ENCODE assay signal across 10 mouse cellular contexts in genomic region chr12:112510365-112510732, GRCm38 (mm10). TPM values are rescaled to one million over a fixed set of nuclear protein-coding genes. Genes with fewer than 3 reads are reported as not detected.
DNase-seq lines count a peak whose midpoint lies in the region; ATAC-seq lines count a peak whose summit lies in the region.
"Had no signal": no experiment of that assay in that cellular context is flagged by ENCODE, and none has a peak within 500 bp of the region (broad histone marks: within the 10 kb centered on the region; RNA-seq: fewer than 3 reads in every experiment).

No protein-coding gene starts in this region.

- H3K36me3 ChIP-seq in heart, embryonic 15.5 days, result no peaks in the 10 kb centered on the region
- H3K36me3 ChIP-seq in hindbrain, embryonic 10.5 days, result no peaks in the 10 kb centered on the region
- no peaks in the 10 kb centered on the region for H3K36me3 ChIP-seq in midbrain, embryonic 13.5 days

- intact Hi-C loops in left cerebral cortex, postnatal 36 days (cut with DNase I), result no loop called here

- no peak for DNase-seq in heart, adult 11 months
- DNase-seq in adipocyte (ENCODE audit: low spot score), result peak; percentile 51
- DNase-seq in hindbrain, embryonic 10.5 days (ENCODE audit: low spot score), result no peak
- DNase-seq in layer of hippocampus, postnatal 10 days (ENCODE audit: low spot score in 2 of 2), result no peak
- DNase-seq in left cerebral cortex, postnatal 36 days (ENCODE audit: low spot score in 2 of 2), result no peak
- DNase-seq: kidney, adult 9 months had no signal

- H3K4me2 ChIP-seq in heart, embryonic 15.5 days, result peak overlapping the region; percentile 73; the same call in 1 of the 2 replicates
- peak overlapping the region; percentile 61 for H3K4me2 ChIP-seq in midbrain, embryonic 13.5 days (replicated peaks)

- no peak overlapping the region for H3K27ac ChIP-seq in heart, embryonic 15.5 days
- peak overlapping the region; percentile 78 for H3K27ac ChIP-seq in hindbrain, embryonic 10.5 days
- peak overlapping the region; percentile 82 for H3K27ac ChIP-seq in midbrain, embryonic 13.5 days

- H3K27me3 ChIP-seq in heart, embryonic 15.5 days, result peaks cover 71% of the 10 kb centered on the region
- H3K27me3 ChIP-seq in hindbrain, embryonic 10.5 days (ENCODE audit: insufficient read depth, poor library complexity, severe bottlenecking), result peaks cover 60% of the 10 kb centered on the region
- H3K27me3 ChIP-seq in midbrain, embryonic 13.5 days, result peaks cover 44% of the 10 kb centered on the region

- ATAC-seq in heart, embryonic 15.5 days (replicated peaks; ENCODE audit: insufficient number of reproducible peaks, insufficient read depth, low FRiP score, low read depth), result no peak
- peak; percentile 22; the same call in 1 of the 2 replicates for ATAC-seq in midbrain, embryonic 13.5 days
- no peak for ATAC-seq in megakaryocyte-erythroid progenitor cell, adult 5-6 weeks (replicated peaks; ENCODE audit: low FRiP score, low TSS enrichment, poor library complexity, severe bottlenecking)

- 10% methylated on average over 7 of the region's 7 CpGs for WGBS in heart, embryonic 15.5 days
- WGBS in hindbrain, embryonic 10.5 days, result 20% methylated on average over 7 of the region's 7 CpGs
- WGBS in midbrain, embryonic 13.5 days, result 28% methylated on average over 7 of the region's 7 CpGs

- peaks cover 9% of the 10 kb centered on the region for H3K4me1 ChIP-seq in heart, embryonic 15.5 days (replicated peaks)
- peaks cover 43% of the 10 kb centered on the region for H3K4me1 ChIP-seq in hindbrain, embryonic 10.5 days (replicated peaks)
- H3K4me1 ChIP-seq in midbrain, embryonic 13.5 days (replicated peaks), result peaks cover 62% of the 10 kb centered on the region

- H3K9ac ChIP-seq in heart, embryonic 15.5 days, result no peak overlapping the region
- peak overlapping the region; percentile 65 for H3K9ac ChIP-seq in midbrain, embryonic 13.5 days (replicated peaks)

- H3K4me3 ChIP-seq in heart, embryonic 15.5 days, result no peak overlapping the region; the same call in 1 of the 2 replicates
- peak overlapping the region; percentile 47 for H3K4me3 ChIP-seq in hindbrain, embryonic 10.5 days
- peak overlapping the region; percentile 43 for H3K4me3 ChIP-seq in midbrain, embryonic 13.5 days (replicated peaks)

- no peaks in the 10 kb centered on the region for H3K9me3 ChIP-seq in heart, embryonic 15.5 days (replicated peaks)
- no peaks in the 10 kb centered on the region for H3K9me3 ChIP-seq in hindbrain, embryonic 10.5 days
- no peaks in the 10 kb centered on the region for H3K9me3 ChIP-seq in midbrain, embryonic 13.5 days

RNA-seq across cellular contexts. Expression of gene Tmem179, which starts 6.2 kb away (rescaled TPM):
- 0.39 and 0.99 TPM in 2 replicates for polyA plus RNA-seq in heart, embryonic 15.5 days (2015; fragmentation: Nextera tagmentation; extraction: Ambion mirVana)
- 2.9 and 7.2 TPM in 2 replicates for polyA plus RNA-seq in hindbrain, embryonic 10.5 days (2016; fragmentation: Nextera tagmentation; extraction: Ambion mirVana)
- 35.3 and 36.9 TPM in 2 replicates for polyA plus RNA-seq in midbrain, embryonic 13.5 days (2015; fragmentation: Nextera tagmentation; extraction: Ambion mirVana)
- total RNA-seq in layer of hippocampus, postnatal 10 days (2021), result 100 to 1,000 TPM; 108 to 118 TPM
- 100 to 1,000 TPM; 120 to 140 TPM for total RNA-seq in left cerebral cortex, postnatal 36 days (2021)
- not detected in 2 replicates for total RNA-seq in megakaryocyte-erythroid progenitor cell, adult 5-6 weeks (2014; fragmentation: Nextera tagmentation)
- not detected in 2 replicates for total RNA-seq in megakaryocyte-erythroid progenitor cell, adult 5-6 weeks (2017)
- total RNA-seq: megakaryocyte, adult 5-6 weeks had no signal

RNA-seq across cellular contexts. Expression of gene A530016L24Rik, which starts 21.1 kb away (rescaled TPM):
- 5.3 and 6.0 TPM in 2 replicates for polyA plus RNA-seq in heart, embryonic 15.5 days (2015; fragmentation: Nextera tagmentation; extraction: Ambion mirVana)
- polyA plus RNA-seq in hindbrain, embryonic 10.5 days (2016; fragmentation: Nextera tagmentation; extraction: Ambion mirVana), result not detected in 2 replicates
- polyA plus RNA-seq in midbrain, embryonic 13.5 days (2015; fragmentation: Nextera tagmentation; extraction: Ambion mirVana), result 0.09 and 0.15 TPM in 2 replicates
- total RNA-seq in layer of hippocampus, postnatal 10 days (2021), result 1 to 10 TPM in 1 of 2 experiments, under 1 TPM in 1; 0.96 to 1.3 TPM
- total RNA-seq in left cerebral cortex, postnatal 36 days (2021), result under 1 TPM in 1 of 2 experiments, not detected in 1; 0.22 TPM
- total RNA-seq in megakaryocyte-erythroid progenitor cell, adult 5-6 weeks (2014; fragmentation: Nextera tagmentation), result not detected in 2 replicates
- not detected in 2 replicates for total RNA-seq in megakaryocyte-erythroid progenitor cell, adult 5-6 weeks (2017)
- total RNA-seq: megakaryocyte, adult 5-6 weeks had no signal

Comparison
In these comparisons a context has a peak if more than half of its experiments do, and no peak if none do; other contexts are left out.
1. RNA of gene Tmem179, which starts 6.2 kb away (total RNA-seq): 120 to 140 TPM in left cerebral cortex, postnatal 36 days and 108 to 118 TPM in layer of hippocampus, postnatal 10 days; not detected in megakaryocyte-erythroid progenitor cell, adult 5-6 weeks; every median in the first group is over 100 times any median in the second.